9 mouse cellular contexts compared by ENCODE assay signal in the genomic region with DNA sequence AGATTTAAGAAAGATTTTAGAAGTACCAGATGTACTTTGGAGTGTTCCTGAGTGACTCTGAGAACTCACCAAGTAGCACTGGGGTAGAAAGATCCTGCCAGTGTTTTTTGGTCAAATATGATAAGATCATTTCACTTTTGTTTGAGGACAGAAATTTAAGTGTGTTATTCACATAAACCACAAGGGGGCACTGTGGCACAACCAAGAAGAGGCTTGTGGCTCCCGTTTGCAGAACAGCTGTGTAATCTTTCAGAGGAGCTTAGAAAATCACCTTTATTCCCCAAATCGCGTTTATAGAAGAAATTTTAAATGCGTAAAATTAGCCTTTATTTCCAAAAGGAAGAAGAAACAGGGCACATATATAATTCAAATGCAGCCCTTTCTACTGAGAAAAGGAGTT.
DNase-seq lines count a peak whose midpoint lies in the region; TF ChIP-seq lines count a peak whose summit lies in the region.
"Had no signal": no experiment of that assay in that cellular context is flagged by ENCODE, and none has a peak within 500 bp of the region (broad histone marks: within the 10 kb centered on the region; RNA-seq: fewer than 3 reads in every experiment).

No protein-coding gene starts in this region.

- no peak overlapping the region for H3K4me3 ChIP-seq in kidney, adult 2 months (ENCODE audit: insufficient read depth, low read depth, low read length)
- H3K4me3 ChIP-seq in ES-Bruce4 (ENCODE audit: low read depth, low read length): no peak overlapping the region
- no peak overlapping the region for H3K4me3 ChIP-seq in limb, embryonic 10.5 days
- H3K4me3 ChIP-seq: heart, embryonic 15.5 days had no signal

- no peak overlapping the region for H3K9ac ChIP-seq in ES-Bruce4 (ENCODE audit: low read depth, poor library complexity, severe bottlenecking)
- H3K9ac ChIP-seq: heart, embryonic 15.5 days had no signal

- H3K4me1 ChIP-seq in kidney, adult 2 months (ENCODE audit: control insufficient read depth, insufficient read depth, low read length): no peaks in the 10 kb centered on the region
- H3K4me1 ChIP-seq in ES-Bruce4 (ENCODE audit: control insufficient read depth, insufficient read depth, low read length): no peaks in the 10 kb centered on the region
- no peaks in the 10 kb centered on the region for H3K4me1 ChIP-seq in limb, embryonic 10.5 days
- H3K4me1 ChIP-seq: heart, embryonic 15.5 days had no signal

- no peaks in the 10 kb centered on the region for H3K9me3 ChIP-seq in ES-Bruce4 (replicated peaks; ENCODE audit: control insufficient read depth, insufficient read depth, low read length, poor library complexity, severe bottlenecking)
- H3K9me3 ChIP-seq in limb, embryonic 10.5 days (replicated peaks): no peaks in the 10 kb centered on the region
- H3K9me3 ChIP-seq: heart, embryonic 15.5 days had no signal

- no peaks in the 10 kb centered on the region; the same call in 1 of the 2 replicates for H3K27me3 ChIP-seq in kidney, adult 2 months (replicated peaks; ENCODE audit: control insufficient read depth, insufficient read depth, low read length)
- no peaks in the 10 kb centered on the region for H3K27me3 ChIP-seq in ES-Bruce4 (ENCODE audit: control insufficient read depth, insufficient read depth, low read length, poor library complexity, severe bottlenecking)
- peaks cover 54% of the 10 kb centered on the region for H3K27me3 ChIP-seq in limb, embryonic 10.5 days (ENCODE audit: low read depth, poor library complexity, severe bottlenecking)
- H3K27me3 ChIP-seq: heart, embryonic 15.5 days had no signal

- peak; percentile 68 for TF ChIP-seq CTCF in kidney, adult 2 months (conservative IDR thresholded peaks at IDR 0.05; ENCODE audit: insufficient read depth, insufficient read length, low read depth, low read length)
- peak; percentile 13 for TF ChIP-seq CTCF in ES-Bruce4 (IDR thresholded peaks at IDR 0.05; ENCODE audit: low read depth, low read length)

- WGBS in kidney, adult 2 months: 5% methylated on average over 4 of the region's 4 CpGs
- WGBS in limb, embryonic 10.5 days: 14% methylated on average over 4 of the region's 4 CpGs

- DNase-seq in kidney, adult 2 months: peak; percentile 51
- DNase-seq in kidney, adult 18-20 months: no peak
- peak; percentile 89 for DNase-seq in R1 (ENCODE audit: low read depth, low spot score)
- DNase-seq in embryo, embryonic 11.5 days (ENCODE audit: low read depth, low spot score): peak; percentile 59
- peak; percentile 61 for DNase-seq in limb, embryonic 10.5 days (ENCODE audit: low spot score)
- DNase-seq in right cerebral cortex, postnatal 4 days: peak; percentile 15
- DNase-seq in urinary bladder, postnatal 14 days (ENCODE audit: low spot score): no peak

- TF ChIP-seq EP300 in ES-Bruce4 (IDR thresholded peaks at IDR 0.05; ENCODE audit: insufficient read depth, low read depth, low read length): no peak

- H3K36me3 ChIP-seq in kidney, adult 2 months (ENCODE audit: control insufficient read depth, insufficient read depth, low read length): no peaks in the 10 kb centered on the region
- no peaks in the 10 kb centered on the region for H3K36me3 ChIP-seq in ES-Bruce4 (ENCODE audit: control insufficient read depth, insufficient read depth, low read length, poor library complexity, severe bottlenecking)
- no peaks in the 10 kb centered on the region for H3K36me3 ChIP-seq in limb, embryonic 10.5 days
- H3K36me3 ChIP-seq: heart, embryonic 15.5 days had no signal

- no peak for TF ChIP-seq POLR2A in kidney, adult 2 months (IDR thresholded peaks at IDR 0.05; ENCODE audit: low read depth, low read length)
- TF ChIP-seq POLR2A in ES-Bruce4 (IDR thresholded peaks at IDR 0.05; ENCODE audit: insufficient read depth, low read length): no peak

- no peak overlapping the region for H3K27ac ChIP-seq in kidney, adult 2 months (ENCODE audit: insufficient read depth, low read depth, low read length)
- H3K27ac ChIP-seq in ES-Bruce4 (ENCODE audit: insufficient read depth, low read length): no peak overlapping the region
- H3K27ac ChIP-seq in limb, embryonic 10.5 days: no peak overlapping the region
- H3K27ac ChIP-seq: heart, embryonic 15.5 days had no signal

Comparison
In these comparisons a context has a peak if more than half of its experiments do, and no peak if none do; other contexts are left out.
1. DNase-seq: peak in kidney, adult 2 months (single experiment), R1 (single experiment), embryo, embryonic 11.5 days (single experiment), limb, embryonic 10.5 days (single experiment) and right cerebral cortex, postnatal 4 days (single experiment); none in kidney, adult 18-20 months (single experiment) and urinary bladder, postnatal 14 days (single experiment).